Mouse (Mus musculus) R1 (cell line): ENCODE measurements around the gene Coq7.

ENCODE experiments used
- DNase-seq: peaks from one replicate; pipeline ENCODE4 v3.0.0-alpha.2; 2018; ENCODE audit warnings: low read depth, low spot score

The Coq7 gene

DNA sequence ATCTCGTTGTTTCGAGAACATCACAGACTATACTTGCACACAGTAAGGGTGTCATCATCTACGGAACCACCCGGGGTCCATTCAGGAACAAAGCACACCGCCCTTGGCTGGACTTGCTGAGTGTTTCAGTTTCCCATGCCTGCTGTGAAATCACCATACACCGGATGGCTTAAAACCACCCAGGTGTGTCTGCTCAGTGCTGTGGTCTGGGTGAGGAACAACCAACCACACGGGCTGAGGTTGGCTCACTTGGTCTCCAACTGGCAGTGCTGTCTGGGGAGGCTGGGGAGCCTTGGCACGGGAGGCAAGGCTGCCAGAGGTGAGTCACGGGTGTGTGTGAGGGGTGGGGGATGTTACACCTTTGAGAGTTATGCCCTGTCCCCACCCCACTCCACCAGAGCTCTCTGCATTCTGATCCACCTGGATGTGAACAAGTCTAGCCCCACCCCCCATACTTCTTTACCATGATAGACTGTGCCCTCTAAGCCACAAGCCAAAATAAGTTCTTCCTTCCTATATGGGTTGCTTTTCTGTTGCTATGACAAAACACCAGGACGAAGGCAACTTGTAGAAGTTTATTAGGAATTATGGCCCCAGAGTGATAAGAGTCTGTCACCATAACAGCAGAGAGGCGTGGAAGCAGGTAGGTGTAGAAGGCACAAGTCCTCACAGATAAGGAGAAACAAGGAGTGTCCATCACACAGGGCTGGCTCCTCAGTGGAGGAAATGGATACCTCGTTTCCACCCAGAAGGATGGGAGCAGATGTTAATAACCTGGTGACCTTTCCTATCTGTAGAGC lies 34.0 kb downstream of the Coq7 start:
- DNase-seq: no peak

DNA sequence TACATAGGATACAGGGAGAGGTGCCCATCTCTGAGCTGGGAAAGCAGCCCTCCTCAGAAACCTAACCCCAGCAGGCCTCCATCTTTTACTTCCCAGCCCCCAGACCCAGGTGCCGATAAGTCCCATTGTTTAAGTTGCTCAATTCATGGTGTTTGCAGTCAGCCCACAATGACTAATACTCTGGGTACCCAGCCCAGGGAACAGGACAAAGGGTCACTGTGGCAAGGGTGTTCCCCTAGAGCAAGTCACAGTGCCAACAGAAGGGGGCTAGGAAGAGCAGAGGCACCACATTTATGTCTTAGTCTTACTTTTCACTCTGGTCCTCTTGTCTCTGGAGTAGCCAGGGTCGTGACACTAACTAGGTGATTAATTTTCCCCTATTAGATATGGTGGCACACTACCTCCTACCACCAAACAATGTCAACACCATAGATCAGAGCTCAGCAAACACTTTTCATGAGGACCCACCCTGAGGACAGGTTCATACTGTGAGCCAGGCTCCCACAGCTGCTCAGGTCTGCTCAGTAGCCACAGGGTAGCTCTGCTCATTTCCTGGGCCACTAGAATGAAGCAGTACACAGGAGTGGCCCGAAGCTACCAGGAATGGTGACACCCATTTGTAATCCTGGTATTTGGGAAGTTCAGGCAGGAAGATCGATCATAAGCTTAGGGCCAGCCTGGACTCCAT lies 38.1 kb downstream of the Coq7 start:
- no peak for DNase-seq

DNA sequence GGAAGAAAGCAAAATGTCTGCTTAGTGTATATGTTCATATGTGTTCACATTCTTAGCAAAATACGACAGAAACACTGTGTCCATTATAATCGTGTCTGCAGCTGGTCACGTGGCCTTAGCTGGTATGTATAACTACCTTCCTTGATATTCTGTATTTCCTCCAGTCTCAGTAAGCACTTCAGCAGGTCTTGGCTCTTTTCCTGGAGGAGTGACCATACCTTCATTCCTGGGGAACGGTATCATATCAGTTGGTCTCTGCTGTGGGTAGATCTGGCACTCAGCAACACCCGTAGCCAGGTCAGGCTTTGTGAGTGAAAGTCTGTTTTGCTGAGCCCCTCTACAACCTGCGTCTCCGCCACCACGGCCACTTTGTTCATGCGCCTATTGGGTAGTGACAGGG lies 39.3 kb downstream of the Coq7 start:
- no peak for DNase-seq

DNA sequence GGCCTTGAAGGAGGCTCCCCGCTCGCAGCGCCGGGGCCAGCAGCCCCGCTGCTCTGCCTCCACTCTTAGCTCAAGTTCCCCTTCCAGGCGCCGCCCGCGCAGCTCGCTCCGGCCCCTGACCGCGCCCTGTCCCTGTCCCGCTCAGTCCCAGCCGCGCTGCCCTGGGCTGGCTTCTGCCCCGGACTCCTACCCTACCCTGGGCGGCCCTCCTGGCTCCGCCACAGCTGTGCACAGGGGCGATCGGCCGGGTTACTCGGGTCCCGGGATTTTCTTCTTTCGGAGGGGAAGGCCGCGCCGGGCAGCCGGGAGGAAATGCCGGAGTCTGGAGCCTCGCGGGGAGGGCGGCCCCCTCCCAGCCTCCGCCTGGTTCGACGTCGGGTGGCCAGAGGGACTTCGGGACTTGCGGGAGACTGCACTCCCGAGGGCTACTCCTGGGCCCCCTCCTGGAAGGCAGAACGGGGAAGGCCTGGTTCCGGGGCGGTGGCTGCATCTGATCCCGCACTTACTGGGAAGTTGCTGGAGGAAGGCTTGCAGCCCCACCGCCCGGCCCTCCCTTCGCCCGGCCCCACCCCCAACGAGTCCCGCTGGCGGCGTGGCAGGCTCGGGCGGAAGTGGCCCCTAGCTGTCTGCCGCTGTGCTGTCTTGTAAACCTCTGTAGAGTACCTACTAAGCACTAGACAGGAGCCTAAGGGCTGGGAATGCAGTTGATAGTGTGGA lies 41.6 kb downstream of the Coq7 start, which contains the start of gene Itpripl2:
Itpripl2 (minus strand) TSS at position 545 of the 717 bp plus-strand sequence.
- peak; percentile 78 for DNase-seq

DNA sequence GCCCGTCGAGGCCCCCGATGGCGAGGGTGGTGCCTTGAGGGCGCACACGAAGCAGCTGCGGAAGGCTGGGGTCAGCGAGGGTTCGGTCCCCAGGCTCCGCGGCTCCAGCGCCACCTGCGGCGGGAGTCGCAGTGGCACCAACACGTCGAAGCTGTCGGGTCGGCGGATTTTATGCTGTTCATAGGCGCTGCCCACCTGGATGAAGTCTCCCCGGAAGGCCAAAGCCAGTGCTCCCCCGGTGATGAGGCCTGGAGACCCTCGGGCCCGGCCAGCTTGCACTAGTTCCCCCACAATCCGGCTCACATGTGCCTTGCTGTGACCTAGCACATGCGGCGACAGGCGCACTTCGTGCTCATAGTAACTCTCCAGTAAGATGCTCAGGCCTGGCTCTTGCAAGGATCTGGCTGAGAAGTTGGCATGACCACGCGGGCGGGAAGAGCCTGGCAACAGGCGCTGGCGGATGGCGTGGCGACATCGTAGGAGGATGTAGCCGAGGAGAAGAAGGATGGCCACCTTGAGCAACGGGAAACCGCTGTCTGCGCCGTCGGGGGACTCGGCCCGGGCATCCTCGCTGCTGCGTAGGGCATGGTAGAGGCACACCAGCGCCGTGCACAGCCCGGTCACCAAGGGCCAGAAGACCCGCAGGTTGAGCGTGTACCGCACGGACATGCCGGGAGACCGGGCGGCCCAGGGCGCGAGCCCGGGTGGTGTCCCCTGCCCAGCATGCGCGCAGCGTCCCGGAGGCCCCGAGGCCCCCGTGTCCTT lies 42.3 kb downstream of the Coq7 start:
- peak; percentile 52 for DNase-seq

DNA sequence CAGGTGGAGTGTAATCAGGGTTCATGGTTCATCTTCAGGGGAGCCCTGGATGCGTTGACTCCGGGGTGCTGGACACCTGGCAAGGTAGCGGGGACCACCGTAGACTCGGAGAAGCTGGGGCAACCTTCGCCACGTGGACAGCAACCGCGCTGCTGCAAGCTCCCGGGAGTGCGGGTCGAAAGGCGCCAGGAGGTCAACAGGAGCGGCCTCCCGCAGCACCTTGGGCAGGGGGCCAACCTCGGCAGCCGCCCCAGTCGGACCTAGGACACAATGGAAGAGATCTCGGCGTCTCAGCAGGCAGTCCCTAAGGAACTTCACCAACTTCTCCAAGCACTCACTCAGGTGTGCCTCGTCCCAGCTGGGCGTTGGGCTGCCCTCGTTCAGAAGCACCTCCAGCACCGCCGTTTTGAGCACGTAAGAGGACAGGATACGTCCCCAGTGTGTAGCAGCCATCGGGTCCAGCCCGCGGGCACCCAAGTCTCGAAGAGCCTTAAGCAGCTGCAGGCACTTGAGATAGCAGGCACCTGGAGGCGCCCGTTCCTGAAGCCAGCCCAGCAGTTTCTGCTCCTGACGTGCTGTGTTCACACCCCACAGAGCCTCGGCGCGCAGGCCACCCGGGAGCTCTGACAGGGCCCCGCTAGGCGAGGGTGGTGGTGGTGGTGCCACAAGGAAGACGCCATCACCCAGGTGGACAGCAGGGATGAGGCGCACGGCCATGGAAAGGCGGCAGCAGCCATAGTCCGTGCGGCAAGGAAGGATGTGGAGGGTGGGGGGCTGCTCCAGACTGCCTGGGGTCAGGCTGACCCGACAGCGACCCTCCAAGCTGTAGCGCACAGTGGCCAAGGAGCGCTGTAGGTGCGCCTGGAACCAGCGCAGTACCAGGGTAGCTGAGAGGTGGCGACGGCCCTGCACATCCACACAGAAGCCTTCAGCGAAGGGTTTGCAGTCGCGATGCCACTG lies 43.2 kb downstream of the Coq7 start:
- peak; percentile 31 for DNase-seq

DNA sequence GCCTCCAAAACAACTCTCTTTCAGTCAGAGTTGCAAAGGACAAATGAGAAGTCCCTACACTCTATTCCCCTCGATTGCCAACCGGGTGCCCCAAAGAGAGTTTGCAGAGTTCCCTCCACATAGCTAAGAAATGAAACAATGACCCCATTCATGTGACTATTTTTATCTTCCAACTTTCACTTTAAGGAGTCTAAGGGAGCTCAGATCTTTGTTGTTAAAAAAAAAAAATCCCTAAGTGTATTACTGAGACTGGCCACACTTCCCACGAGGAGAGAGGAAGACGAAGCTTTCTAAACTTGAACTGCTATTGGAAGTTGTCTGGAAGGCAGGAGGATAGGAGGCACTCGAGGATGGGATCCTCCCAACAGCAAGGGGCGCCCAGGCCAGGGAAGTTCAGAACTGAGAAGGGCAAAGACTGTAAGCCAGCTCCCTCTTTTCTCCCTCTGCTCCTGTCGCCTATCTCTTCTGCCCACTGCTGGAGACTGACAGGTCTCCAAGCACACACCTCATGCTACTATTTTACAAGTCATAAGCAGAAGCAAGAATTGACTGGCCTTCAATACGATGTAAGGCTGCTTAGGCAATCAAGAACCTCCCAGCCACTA lies 45.0 kb downstream of the Coq7 start:
- DNase-seq: no peak

DNA sequence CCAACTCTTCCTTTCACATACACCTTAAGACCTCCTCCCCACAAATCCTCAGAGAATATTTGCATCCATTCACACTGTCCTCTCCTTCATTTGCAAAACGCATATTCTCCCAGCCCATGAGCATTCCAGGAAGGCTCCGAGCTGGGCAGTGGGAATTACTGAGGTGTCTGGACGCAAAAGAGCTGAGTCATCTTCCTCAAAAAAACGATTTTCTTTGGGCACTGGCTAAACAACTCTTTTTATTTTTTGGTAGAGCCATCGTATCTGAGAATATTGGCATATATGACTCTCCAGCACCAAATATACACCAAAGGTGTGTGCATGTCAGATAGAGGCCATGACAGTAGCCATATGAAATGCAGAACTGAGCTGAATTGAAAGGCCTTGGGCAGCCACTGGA lies 46.2 kb downstream of the Coq7 start:
- DNase-seq: no peak

DNA sequence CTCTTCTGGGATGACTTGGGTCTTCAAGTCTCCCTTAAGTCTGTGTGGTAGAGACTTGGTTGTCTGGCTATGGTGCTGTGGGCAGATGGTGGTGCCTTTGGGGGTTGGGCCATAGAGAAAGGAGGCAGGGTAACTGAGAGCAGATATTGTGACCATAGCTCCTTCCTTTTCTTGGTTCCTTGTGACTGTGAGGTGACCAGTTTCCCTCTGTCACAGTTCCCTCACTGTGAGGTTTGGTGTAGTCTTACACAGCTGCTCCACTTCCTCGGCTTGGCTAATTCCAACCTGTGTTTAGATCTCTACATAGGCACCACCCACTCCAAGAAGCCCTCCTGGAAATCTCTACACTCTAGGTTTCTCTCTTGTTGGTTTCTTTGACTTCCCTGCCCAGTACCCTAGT lies 49.2 kb downstream of the Coq7 start:
- DNase-seq: no peak

DNA sequence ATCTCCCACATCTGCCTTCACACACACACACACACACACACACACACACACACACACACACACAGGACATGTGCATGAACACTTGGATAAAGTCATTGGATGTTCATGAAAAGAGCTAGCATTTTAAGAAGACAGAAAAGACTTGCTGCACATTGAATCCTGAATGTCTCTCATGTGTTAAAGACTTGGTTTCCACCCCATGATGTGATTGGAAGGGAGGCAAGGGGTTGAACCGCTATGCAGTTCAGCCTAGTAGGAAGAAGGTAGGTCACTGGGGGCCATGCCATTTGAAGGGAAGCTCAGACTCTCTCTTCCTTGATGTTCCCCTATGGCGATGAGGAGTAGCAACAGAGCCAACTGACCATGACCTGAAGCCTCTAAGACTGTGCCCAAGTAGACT lies 51.2 kb downstream of the Coq7 start:
- no peak for DNase-seq

DNA sequence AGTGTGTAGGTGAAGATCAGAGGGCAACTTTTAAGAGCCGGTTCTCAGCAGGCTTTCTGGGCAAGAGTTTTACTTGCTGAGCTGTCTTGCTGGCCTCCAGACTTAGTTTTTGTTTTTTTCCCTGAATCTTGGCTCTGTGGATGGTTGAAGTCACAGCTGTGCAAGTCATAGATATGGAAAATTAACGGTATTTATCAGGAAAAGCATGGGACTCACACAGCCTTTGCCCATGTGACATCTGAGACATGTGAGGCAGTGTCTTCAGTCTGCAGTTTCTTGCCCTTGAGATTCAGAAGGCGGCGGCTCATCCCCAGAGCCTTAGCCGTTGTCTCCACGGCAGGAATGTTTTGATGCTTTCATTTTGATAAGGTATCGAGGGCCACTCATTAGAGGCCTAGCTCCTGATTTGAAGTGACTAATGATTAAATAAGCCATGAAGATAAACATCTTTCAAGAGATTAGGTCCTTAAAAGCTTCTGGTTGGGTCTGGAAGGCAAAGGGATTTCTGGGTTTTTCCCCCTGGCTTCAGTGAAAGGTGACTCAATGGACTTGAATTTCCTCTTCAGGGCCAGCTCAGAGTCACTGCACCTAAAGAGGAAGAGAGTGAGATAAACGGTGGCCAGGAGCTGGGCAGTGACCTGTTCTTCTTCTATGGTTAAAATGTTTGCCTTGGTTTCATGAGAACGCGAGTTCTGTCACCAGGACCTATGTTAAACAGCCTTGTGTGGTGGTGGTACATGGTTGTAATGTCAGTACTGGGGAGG lies 51.9 kb downstream of the Coq7 start:
- DNase-seq: no peak

DNA sequence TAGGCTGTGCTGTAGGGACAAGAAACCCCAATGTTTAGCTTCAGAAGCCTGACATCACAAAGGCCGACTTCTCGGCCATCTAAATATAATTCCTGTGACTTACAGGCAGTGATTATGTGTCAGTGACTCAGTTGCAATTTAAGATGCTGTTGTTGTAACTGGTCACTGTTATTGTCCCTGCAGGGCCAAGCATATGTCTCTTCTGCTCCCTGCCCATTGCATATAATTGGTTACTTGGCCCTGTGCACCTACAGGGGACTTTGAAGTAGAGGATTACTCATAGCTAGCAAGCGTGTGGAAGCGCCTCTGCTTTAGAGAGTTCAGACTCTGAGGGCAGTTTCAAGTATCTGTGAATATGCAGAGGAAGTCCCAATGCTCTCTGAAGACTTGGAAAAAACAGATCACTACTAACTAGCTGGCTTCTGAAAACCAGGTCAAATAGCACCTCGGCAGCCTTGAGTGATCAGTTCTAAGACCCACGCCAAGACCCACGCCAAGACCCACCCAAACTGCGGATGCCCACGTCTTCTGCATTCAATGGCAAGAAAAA lies 52.9 kb downstream of the Coq7 start:
- DNase-seq: no peak

DNA sequence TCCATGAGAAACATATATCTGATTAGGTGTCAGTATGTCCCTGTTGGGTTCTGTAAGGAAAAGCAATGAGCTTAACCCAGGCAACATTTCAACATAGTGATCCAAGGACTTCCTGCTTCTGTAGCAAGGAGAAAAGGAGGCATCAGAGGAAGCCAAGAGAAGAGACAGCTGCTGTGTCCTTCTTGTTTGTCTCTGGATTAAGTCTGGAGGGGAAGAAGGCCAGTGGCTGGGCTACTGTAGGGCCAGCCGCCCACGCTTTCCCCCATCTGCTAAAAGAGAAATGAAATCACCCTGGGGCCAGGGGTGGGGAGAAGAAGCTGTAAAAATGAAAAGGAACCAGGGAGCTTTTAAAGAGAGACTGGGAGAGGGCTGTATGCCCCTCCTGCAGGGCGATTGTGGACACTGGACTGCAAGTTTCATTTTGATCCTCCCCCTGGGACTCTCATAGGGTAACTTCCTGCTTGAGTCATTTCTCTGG lies 54.3 kb downstream of the Coq7 start:
- no peak for DNase-seq

DNA sequence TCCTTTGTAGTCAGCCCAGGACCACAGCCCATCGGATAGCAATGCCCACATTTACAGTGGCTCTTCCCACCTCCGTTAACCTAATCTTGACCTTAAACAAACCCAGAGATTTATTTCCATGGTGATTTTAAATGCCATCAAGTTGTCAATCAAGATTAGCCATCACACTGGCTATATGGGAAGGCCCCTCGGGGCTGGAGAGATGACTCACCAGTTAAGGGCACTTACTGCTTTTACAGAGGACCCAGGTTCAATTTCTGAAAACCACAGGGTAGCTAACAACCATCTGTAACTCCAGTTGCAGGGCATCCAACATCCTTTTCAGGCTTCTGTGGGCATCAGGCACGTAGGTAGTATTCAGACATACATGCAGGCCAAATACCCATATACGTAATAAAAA lies 56.7 kb downstream of the Coq7 start:
- no peak for DNase-seq

DNA sequence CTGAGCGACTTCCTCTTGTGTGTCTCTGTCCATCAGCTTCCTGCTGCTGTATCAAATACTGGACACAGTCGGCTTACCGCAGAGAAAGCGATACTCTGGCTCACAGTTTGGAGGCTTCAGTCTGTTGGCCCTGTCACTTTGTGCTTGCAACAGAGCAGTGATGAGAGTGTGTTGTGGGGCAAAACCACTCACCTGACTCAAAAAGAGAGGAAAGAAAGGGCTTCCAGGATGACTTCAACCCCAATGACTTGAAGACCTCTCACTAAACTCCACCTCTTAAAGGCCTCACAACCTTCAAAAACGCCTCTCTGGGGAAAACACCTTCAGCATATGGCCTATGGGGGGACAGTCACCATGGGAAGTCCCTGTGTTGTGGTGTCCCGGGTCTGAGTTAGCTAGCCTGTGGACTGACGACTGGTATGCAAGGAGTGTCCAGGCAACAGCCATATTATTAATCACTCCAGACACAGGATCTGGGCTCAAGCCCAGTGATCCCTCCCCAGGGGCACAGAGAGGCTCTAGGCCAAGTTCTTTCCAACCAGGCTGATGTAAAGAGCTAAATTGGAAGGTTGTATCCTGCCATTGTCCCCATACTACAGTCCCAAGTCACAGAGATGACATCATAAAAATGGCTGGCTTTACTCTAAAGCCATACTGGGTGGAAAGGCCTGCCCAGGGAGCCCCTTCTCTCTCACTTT lies 58.0 kb downstream of the Coq7 start:
- DNase-seq: no peak

DNA sequence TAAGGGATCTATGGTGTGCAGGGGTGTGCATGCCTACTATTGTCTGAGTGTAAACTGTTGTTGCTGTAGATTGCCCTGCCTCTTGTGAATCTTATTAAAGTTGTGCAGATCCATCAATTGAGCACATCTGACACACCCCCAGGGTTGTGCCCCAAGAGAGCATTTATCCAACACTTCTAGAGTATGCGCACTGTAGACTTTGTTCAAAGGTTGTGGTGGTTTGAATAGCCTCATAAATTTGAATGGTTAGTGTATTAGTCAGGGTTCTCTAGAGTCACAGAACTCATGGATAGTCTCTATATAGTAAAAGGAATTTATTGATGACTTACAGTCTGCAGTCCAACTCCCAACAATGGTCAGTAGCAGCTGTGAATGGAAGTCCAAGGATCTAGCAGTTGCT lies 60.3 kb downstream of the Coq7 start:
- no peak for DNase-seq

DNA sequence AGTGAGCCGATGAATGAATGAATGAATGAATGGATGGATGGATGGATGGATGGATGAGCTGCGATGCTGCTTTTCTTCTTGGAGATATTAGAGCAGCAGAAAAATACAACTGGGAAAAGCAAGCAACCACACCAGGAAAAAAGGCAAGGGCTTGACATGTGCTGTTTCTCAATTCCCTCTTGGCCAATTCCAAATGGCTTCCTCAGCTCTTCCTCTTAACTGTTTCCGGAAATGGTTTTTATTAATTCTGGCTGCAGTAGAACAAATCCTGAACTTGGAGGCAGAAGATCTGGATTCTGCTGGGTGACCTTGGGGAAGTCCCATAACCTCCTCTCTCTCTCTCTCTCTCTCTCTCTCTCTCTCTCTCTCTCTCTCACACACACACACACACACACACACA lies 65.1 kb downstream of the Coq7 start:
- no peak for DNase-seq

DNA sequence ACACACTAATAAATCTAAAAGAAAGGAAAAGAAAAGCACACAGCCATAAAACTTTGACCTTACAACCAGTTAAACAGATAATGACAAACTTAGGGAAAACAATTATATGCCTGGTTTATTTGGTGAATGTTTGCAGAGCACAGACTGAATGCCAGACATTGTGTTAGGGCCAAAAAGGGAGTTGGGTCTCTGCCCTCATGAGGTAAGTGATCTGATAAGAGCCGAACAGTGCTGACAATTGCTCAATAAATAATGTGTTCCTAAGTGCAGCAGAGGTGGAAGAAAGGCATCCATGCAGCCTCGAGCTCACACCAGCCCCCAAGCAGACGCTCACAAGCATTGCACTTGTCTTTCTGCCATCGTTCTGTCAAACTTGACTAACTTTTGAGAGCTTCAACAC lies 68.7 kb downstream of the Coq7 start:
- DNase-seq: no peak
